Mouse (Mus musculus): ENCODE data around the gene Npb.

Gene Npb

DNA sequence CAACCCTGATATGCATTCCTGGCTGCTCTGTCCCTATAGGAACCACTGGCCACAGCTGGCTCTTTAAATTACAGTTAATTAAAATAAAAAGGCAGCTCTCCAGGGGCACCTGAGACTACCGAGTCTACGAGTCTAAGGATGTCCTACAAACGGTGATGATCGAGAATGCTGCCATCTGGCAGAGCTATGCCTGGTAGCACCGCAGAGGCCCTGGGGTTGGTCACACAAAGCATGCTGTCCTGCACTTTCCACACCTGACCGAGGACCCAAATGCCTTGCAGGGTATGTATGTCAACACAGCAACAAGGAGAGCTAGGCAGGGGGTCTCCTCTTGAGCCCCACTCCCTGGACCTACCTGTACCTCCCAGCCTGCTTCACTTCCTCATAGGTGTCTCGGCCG, 5.7 kb downstream of the Npb start:
- DNase-seq (ENCODE audit: low spot score in 2 of 2), result no peak

DNA sequence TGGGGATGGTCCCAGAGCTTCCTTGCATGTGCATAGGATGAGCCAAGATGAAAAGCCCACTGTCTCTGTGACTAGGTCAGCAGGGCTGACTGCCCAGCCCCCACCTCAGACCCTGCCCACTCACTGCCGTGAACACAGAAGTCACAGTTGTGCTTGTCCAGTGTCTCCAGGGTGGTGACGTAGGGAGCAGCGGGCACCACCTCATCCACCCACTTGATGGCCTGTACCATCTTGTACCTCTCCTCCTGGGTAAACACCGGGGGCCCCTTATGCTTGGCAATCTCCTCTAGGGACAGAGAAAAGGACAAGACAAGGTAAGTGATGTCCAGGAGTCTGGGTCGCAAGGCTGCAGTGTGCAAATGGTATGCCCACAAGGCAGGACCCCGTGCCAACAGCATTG, 6.9 kb downstream of the Npb start:
- DNase-seq (ENCODE audit: low spot score in 2 of 2), result no peak

DNA sequence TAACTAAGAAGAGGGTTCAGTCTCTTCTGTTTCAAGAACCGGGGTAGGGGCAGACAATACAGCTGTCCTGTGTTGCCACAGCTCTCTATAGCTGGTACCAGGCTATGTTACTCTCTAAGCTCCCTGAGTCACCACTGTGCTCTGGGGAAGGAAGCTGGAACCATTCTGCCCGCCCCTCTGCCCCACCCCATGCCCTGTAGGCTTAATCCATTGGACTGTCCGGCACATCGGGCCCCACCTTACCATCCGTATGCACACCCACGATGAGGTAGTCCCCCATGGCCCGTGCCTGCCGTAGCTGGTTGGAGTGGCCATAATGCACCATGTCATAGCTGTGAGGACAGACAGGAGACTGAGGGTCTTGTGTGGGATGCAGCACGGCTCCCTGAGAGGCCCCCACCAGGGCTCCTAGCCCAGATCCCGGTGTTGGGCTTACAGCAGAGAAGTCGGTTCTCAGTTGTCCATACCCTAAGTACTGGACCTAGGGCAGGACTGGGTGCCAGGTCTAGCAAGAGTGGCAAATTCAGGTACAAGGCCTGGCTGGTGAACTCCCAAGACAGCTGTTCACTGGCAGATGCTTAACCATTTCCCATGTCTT, 7.4 kb downstream of the Npb start:
- no peak for DNase-seq (ENCODE audit: low spot score in 2 of 2)

DNA sequence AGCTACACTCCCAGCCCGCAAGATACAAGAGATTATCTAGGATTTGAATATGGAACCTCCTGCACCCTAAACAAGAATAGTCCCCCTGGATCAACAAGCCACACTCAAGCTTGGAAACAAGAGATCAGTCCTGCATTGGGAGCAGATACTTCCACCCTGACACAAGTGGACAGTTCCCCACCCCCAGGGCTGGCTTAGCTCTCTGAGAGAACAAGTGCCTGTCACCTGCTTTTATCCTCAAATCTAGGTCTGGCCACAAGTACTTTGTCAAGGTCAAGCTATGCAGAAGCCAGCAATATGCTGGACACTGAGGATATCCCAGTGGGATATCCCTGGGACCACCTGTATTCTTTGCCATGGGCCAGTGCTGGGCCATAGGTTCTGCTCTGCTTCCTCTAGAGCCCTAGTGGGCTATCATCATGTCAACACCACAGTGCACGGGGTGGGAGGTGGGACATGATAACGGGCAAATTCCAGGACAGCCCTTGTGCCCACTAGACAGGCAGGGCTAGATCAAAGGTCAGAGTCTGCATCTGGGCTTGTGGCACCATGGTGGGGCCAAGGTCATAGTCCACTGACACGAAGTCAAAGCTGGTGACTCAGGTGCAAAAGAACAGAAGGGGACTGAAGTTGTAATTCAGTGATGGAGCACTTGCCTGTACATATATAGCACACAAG, 8.5 kb downstream of the Npb start:
- DNase-seq (ENCODE audit: low spot score in 2 of 2), result no peak

DNA sequence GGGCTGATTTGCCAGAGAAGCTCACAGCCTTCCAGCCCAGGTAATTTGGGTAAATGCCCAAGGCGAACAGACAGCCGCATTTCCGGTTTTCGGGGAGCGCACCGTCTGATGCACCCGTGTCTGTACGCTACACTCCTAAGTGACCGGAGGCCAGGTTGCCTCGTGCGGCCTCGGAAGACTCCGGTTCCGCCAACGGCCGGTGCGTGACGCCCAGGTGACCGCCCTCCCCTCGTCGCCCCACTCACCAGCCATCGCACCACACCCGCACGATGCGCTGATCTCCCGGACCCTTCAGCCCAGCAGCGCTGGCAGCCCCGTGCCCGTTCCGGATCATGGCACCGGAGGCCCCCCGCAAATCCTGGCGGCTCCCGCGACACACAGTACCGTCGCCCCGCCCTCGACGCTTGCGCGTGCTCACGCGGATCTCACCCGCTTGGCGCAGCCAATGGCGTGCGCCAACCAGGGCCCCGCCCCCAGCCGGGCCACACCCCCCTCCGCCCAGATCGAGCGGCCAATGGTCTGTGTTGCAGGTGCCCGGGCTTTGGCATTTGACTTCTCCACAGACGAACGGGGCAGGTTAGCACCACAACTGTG, 9.3 kb downstream of the Npb start, which contains the start of gene Pcyt2:
TSS of gene Pcyt2 (minus strand) at position 418 of the 594 bp plus-strand sequence.
- peak; percentile 91 to 94 for DNase-seq (ENCODE audit: low spot score in 2 of 2)

DNA sequence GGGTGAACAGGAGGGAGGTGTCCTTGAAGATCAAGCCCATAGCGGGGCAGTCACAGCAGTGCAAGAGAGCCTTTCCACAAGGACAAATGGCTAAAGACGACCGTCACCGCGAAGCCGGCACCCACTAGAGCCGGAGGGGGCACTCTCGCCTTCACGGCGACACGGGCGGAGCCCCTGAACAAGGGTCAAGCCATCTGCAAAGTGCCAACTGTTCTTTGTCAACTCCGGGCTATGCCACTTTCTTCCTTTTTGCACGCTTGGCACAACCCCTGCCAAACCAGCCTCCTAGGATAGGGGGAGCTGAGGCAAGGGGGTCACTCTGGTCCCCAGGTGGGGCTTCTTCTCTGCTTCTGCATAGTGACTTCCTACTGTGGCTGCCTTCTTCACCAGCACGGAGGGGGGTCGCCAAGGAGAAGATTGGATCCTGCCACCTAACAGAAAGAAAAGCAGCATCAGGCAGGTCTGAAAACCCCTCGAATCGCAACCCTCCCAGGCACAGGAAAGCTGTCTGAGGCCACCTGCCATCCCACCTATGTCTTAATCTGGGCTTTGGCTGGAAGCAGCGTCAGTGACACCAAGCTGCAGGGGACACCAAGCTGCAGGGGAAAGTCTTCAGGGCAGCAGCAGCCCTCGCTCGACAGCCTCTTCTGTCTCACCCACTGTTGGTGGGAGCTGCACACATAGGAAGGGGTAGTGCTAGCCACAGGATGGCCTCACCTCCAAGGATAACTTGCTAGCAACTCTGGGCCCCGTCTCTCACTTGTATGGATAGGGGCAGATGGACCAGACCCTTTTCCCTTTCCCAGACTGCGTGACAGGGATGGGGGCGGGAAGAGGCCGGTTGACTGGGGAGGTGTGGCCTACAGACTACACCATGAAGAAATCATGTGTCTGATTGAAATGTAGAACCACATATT, 10.6 kb downstream of the Npb start:
- no peak for DNase-seq (ENCODE audit: low spot score in 2 of 2)

DNA sequence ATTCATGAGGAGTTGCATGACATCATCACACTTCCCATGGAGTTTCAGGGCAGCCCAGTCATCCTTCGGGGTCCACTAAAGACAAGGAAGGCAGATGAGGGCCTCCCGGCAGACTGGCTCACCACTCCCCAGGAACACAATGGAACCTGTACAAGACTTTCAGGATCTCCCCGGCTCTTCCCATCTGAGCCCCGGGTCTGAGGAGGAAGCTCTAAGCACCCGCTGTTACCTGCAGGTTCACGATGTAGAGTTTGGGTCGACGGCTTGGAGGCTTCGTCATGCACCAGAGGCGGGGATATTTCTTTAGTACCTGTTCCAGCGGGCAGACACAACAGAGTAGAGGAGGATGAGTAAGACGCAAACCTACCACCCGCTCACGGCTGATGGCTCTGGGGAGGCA, 11.9 kb downstream of the Npb start:
- DNase-seq (ENCODE audit: low spot score in 2 of 2), result no peak

DNA sequence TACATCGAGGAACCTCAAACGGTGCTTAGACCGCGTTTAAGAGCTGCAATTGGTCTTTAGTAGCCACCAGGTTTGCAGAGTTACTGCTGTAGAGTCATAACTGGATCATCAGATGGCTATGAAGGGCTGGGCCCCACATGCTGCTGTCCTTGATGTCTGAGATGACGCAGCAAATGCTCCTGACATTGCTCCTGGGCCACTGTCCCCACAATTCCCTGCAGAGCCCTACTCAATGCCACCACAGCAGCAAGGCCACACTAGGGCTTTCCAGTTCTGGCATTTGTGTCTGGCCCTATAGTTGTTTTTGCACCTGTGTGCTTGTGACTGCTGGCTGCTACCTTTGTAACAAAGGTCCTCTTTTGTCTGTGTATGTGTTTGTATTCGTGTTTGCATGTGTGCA, 14.5 kb downstream of the Npb start:
- DNase-seq (ENCODE audit: low spot score in 2 of 2), result no peak

DNA sequence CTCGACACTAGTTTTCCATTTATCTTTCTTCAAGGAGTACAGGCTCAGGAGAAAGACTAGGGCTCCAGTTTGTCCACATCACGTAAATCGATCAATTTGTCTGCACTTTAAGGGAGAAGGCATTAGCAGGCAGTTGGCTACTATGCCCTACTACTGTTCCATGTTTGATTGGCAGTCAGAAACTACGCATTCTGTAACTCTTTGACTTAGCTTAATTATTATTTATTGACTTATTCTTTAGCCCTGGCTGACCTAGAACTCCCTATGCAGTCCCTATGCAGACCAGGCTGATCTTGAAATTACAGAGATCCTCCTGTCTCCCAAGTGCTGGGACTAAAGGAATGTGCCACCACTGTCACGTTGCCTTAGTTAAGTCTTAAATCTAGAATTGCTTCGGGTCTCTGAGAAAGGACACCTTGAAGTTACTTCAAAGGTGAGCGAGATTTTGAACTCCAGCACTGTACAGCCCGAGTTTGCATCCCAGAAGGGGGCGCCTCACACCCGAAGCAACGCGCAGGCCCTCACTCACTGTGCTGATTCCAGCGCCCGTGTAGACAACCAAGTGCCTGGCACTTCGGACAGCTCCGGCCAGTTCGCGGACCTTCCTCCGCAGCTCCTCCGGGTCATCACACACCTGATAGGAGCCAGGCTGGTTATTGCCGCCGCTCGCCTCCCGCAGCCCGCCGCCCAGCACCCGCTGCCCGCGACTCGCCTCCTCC, 15.8 kb downstream of the Npb start:
- DNase-seq (ENCODE audit: low spot score in 2 of 2), result peak; percentile 71 to 77

DNA sequence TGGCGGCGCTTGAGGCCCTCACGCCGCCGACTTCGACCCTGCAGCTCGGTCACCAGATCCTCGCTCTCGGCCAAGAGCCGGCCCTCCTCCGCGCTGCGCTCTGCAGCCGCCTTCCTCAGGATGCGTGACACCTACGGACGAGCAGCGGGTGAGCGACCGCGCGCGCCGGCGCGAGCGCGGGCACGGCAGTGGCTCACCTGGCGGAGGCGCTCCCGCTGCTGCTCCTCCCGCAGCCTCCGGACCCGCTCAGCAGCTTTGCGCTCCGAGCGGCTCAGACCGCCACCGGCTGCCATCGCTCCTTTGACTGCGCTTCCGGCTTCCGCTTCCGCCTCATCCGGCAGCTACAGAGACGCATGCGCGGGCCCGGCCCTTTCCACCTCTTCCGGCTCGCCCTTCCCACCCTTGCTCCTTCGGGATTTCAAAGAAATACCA, 16.4 kb downstream of the Npb start:
- DNase-seq (ENCODE audit: low spot score in 2 of 2), result peak; percentile 74 to 78

DNA sequence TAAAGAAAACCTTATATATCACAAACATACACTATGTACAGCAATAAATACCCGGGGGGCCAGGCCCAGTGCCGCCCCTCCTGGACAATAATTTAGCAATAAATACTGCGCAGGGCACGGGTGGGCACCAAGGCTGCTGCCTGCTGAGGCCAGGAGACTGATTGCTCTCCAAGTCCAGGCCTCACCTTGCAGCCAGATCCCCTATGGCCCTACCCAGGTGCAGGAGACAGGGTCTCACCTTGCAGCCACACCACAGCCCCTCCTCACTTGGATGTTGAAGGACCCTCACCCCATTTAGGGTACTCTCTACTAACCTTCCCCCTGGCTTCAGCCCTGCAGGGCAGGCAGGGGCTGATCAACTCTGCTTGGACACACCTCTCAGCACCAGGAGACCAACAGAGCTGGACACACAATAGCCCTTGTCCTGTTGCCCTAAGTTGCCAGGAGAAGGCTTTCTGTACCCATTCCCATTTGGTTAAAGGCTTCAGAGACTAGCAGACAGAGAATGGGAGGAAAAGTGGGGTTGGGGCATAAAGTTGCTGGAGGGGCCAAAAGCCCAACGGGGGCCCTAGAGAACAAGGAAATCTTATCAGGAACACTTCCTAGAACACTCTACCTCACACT, 17.0 kb downstream of the Npb start, which contains the start of gene Sirt7:
TSS of gene Sirt7 (minus strand) at position 89 of the 624 bp plus-strand sequence.
- no peak for DNase-seq (ENCODE audit: low spot score in 2 of 2)

DNA sequence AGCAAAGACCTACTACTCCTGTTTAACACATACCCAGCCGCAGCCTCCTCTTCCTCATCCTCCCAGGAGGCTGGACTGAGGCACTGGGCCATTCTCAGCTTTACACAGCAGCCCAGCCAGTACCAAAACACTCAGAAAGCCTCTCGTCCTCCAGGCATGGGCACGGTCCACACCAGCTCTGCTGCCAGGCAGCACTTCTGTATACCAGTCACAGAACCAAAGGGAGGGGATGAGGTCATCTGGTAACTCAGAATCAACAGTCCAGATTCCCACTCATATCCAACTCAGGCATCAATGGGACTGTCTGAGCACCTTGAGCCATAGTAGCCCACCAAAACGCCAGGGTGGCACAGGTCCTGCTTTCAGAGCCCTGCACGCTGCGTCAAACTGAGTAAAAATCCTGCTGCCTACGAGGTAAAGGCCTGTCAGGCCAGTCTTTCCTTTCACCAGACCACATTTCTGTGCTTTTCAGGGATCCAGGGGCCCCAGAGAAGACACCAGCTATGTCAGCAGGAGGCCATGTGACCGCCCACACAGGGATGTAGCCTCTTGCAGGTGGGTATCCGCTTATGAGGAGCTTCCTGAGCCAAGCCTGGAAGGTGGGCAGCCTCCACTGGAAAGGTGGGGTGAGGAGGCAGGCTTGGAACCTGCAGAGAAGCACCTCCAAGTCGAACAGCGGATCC, 18.6 kb downstream of the Npb start:
- no peak for DNase-seq (ENCODE audit: low spot score in 2 of 2)

DNA sequence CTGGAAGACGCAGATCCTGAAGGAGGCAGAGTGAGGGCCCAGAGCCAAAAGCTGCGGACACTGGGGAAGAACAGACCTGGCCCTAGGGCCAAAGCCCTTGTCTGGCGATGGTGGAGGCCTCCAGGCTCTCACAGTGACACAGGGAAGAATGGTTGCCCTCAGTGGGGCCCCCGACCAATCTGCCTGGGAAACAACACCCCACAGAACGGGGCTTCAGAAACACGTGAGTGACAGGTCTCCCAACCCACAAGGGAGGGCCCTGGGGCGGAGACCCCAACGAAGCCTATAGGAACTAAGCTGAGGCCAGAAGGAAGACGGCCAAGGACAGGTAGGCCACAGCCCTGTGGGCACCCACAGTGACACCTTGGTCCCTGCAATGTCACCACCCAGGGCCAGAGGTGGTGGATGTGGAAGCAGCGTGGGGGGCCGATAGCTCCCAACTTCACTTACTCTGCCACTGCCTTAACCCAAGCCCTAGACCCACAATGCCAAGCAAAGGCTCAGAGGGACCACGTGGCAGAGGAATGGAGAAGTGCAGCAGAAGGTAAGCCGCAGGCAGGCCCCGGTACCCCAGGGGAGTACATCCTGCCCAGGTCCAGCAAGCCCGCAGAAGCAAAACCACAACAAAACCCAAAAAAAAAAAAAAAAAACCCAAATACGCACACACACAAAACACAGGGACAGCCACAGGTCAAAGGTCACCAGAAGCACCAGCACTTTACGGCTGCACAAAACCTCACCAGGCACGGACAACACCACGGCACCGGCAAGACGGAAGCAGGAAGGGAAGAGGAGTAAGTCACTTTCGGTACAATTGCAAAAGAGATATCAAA, 19.4 kb downstream of the Npb start:
- DNase-seq (ENCODE audit: low spot score in 2 of 2), result peak in 1 of 2 experiments; percentile 50

DNA sequence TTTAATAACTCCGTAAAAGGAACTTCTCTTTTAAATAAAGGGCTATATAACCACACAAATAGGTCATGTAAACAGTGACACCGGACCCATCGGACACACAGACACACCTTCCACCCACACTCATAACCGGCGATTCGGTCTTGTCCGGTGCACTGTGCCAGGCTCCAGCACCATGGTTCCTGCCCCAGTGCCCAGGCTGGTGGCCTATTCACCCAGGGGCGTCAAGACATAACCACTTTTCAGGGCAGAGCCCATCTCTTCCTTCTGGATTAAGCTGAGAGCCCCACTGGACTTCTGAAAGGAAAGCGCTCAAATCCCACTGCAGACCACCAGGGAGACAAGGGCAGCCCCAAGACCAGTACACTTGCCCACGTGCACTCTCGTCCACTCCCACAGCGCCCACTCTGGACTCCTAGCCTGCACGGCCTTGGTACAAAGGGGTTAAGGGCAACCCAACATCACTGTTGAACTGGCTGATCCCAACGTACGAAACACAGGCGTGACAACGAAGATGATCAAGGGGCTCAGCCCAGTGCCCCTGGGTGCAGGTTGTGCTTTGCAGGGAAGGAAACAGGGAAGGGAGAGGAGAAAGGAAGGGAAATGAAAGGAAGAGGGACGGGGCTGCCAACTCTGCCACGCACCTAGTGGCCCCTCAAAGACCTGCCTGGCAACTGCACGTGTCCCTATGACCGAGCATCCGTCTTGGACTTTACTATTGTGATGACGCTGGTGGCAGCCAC, 20.5 kb downstream of the Npb start:
- DNase-seq (ENCODE audit: low spot score in 2 of 2), result no peak

DNA sequence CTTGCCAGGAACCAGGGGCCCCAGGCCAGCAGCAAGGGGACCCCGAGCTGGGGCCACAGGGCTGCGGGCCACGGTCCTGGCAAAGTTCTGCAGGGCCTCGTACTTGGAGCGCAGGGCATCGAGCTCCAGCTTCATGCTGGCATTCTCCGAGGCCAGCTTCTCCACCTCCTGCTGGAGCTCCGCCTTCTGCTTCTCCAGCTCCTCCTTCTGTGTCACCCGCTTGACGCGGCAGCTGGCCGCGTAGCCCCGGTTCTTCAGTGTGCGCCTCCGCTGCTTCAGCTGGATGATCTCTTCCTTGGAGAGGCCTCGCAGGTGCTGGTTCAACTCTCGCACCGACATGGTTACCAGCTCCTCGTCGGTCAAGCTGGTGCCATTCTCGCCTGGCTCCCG, 21.1 kb downstream of the Npb start:
- peak; percentile 60 to 68 for DNase-seq (ENCODE audit: low spot score in 2 of 2)

DNA sequence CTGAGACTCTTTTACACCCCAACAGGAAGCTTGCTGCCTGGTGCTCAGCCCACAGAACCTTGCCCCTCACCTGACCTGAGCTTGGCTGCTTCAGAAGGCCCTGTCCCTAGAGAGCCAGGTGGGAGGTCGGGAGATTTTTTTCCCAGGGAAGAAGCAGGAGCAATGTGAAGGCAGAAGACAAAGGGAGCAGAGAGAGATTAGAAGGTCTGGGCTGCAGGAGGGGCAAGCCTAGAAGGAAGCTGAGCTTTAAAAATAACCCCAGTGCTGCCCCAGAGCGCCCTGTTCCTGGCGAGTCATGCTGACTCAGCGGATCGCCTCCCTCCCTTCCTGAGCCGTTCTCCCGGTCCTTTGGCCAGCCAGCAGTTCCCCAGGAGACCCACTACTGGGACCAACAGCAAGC, 21.6 kb downstream of the Npb start:
- DNase-seq (ENCODE audit: low spot score in 2 of 2), result peak; percentile 70 to 73

DNA sequence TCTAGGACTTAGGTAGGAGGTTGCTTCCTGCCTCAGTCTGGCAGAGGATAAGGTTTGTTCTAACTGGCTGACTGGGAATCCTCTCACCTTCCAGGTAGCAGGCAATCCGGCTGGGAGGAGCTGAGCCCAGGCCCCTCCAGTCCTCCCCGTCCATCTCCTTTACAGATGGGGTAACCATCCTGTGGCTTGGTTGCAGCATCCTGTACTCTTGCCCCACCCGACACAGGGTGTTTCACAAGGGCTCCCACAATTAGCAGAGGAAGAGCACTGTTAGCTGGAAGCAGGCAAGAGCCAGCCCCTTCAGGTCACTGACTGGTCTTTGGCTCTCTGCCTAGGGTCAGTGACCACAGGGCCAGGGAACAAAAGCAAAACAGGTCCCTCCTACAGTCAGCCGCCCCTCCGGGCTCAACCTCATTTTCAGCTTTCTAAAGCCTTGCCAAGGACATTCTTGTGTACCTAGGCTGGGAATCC, 22.2 kb downstream of the Npb start:
- DNase-seq (ENCODE audit: low spot score in 2 of 2), result peak in 1 of 2 experiments; percentile 46

DNA sequence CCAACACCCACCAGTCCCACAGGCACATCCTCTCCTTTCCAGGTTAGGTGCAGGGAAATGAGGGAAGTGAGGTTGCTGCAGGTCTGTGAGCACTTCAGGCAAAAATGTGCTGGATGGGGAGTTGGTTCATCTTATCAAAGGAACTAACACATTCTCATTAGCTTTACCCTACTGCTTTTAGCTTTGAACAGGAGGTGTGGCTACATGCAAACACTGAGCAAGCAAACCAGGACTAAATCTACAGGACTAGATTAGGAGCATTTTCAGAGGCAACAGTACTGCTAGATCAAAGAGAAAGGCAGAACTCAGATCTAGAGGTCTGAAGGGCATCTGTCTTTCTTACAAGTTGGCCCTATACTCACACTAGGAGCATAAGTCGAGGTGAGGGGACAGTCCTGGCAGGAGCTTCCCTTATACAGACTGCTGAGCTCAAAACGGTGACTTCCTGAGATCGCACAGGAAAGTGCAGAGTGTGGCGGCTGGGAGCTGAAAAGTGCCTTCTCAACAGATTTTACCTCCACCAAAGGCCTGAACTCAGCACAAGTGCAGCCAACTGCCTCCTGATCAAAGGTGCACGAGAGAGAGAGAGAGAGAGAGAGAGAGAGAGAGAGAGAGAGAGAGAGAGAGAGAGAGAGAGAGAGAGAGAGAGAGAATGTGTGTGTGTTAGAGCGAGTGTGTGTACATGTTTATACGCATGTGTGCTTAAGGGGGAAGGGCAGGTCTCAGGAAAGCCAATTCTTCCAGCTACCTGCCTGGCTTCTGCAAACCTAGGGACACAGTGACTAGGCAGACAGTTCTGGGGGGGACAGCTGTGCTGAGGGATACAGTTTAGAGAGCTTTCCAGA, 22.8 kb downstream of the Npb start:
- DNase-seq (ENCODE audit: low spot score in 2 of 2), result no peak

Measured in spleen, postnatal 14 days (tissue).